Mouse (Mus musculus) cerebellum, adult 18-20 months (tissue): ENCODE results near the gene Adam1b.
"Not testable (repeated sequence)": the region's sequence is repeated elsewhere in the genome, so short reads cannot be mapped to it uniquely, and the experiment has no call there.

Experiments
- DNase-seq, 2 experiments: peaks; one replicate each; pipeline ENCODE4 v3.0.0; 2021

Adam1b gene

GRCm38 (mm10) chr5:121503231-121503630 is at the start of gene Adam1b:
Adam1b (minus strand) TSS chr5:121503435.
- DNase-seq = no peak

- no peak for DNase-seq
Measured at GRCm38 (mm10) chr5:121549196-121549595, 46.0 kb upstream of the Adam1b start.

- DNase-seq = no peak
Measured at GRCm38 (mm10) chr5:121547084-121547483, 43.8 kb upstream of the Adam1b start.

- peak; percentile 16 to 38 for DNase-seq
Measured at GRCm38 (mm10) chr5:121546530-121546895, 43.3 kb upstream of the Adam1b start.

DNA sequence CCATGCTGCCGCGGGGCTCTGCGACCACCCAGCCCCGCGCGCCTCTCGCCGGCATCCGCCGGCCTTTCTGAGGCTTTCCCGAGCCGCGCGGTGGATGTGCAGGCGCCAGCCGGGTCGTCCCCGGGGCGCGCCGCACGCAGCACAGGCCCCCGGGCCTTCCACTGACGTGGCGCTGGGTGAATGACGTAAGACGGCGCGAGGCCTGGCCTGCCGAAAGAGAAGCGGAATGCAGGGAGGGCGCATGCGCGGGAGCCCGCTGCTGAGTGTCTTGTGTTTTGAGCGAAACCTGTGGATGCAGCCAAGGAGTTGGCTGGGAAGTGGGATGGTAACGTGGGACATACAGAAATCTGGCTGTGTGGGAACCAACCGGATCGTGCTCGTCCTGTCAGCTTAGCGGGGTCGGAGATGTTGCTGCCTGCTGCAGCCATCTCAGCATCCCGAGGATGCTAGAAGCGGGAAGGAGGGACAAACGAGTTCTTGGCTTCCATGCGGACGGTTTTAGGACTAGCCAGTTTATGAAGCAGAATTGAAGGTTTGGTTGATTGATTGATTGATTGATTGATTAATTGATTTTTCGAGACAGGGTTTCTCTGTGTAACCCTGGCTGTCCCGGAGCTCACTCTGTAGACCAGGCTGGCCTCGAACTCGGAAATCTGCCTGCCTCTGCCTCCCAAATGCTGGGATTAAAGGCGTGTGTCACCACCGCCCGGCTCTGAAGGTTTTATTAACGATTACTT is 42.7 kb upstream of the Adam1b start, which contains the start of gene Mapkapk5:
Gene Mapkapk5 (minus strand): TSS at position 113 of the 737 bp plus-strand sequence.
- DNase-seq = peak; percentile 94 to 100

GRCm38 (mm10) chr5:121544910-121545792 is 41.9 kb upstream of the Adam1b start, which contains the start of the genes Adam1a and Gm42878:
Adam1a (minus strand) TSS chr5:121545482.
Gm42878 (minus strand) TSS chr5:121545482.
- DNase-seq = peak; percentile 11 to 33

GRCm38 (mm10) chr5:121543370-121543769 is 40.1 kb upstream of the Adam1b start:
- DNase-seq = no peak

DNA sequence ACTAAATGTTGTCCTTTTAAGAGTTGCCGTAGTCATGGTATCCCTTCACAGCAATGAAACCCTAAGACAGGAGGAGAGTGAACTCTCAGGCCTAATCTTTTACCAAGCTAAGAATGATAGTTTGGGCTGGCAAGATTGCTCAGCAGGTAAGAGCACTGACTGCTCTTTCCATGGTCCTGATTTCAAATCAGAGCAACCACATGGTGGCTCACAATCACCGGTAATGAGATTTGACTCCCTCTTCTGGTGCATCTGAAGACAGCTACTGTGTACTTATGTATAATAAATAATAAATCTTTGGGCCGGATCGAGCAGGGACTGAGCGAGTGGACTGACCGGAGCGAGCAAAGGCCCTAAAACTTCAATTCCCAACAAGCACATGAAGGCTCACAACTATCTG is 38.0 kb upstream of the Adam1b start:
- DNase-seq = no peak

- DNase-seq = no peak
Measured at GRCm38 (mm10) chr5:121540066-121540465, 36.8 kb upstream of the Adam1b start.

- no peak for DNase-seq
Measured at GRCm38 (mm10) chr5:121537588-121537987, 34.4 kb upstream of the Adam1b start.

GRCm38 (mm10) chr5:121536921-121537555 is 33.8 kb upstream of the Adam1b start:
- no peak for DNase-seq

DNA sequence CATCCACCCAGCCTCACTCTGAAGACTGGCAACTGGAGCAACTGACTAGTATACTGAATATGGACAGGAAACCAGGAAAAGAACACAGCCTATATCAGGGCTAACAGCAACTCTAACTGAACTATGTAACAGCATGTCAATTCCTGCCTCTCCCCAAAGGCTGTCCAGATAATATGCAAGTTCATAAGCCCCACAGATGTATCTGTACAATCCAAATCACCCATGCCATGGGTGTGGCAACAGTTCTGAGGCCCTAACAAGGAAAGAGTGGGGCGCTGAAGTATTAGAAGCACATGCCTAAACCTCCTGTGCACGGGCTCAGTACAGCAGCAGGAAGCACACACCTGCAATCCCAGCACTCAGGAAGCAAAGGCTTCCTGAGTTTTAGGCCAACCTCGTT is 31.9 kb upstream of the Adam1b start:
- no peak for DNase-seq

DNA sequence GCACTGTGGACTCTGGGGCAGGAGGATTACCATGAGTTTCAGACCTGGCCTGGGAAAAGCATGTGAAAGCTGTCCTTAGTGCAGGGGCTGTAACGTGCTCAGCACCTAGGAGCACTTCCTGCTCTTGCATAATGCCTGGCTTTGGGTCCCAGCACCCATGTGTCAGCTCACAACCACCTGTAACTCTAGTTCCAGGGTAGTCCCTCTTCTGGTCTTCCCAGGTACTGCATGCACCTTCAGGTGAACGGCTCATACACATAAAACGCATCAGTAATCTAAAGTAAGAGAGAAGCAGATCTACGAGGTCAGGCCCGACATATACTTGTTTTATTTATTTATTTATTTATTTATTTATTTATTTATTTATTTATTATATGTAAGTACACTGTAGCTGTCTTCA is 31.3 kb upstream of the Adam1b start:
- DNase-seq = no peak

GRCm38 (mm10) chr5:121526961-121527360 is 23.7 kb upstream of the Adam1b start:
- no peak for DNase-seq

DNA sequence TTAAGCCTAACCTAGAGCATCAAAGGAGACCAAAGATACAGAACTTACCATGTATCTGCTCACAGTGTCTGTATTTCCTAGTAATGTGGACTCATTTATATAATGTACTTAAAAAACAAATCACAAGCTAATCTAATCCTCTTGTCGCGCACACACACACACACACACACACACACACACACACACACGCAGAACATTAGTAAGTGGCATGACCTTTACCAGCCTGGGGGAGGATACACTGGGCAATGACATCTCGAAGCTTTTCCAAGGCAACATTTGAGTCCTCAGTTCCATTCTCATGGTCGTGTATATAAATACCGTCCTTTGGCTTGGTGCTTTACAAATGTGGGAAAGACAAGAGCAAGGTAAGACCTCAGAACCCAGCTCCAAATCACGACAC is 23.3 kb upstream of the Adam1b start:
- no peak for DNase-seq

DNA sequence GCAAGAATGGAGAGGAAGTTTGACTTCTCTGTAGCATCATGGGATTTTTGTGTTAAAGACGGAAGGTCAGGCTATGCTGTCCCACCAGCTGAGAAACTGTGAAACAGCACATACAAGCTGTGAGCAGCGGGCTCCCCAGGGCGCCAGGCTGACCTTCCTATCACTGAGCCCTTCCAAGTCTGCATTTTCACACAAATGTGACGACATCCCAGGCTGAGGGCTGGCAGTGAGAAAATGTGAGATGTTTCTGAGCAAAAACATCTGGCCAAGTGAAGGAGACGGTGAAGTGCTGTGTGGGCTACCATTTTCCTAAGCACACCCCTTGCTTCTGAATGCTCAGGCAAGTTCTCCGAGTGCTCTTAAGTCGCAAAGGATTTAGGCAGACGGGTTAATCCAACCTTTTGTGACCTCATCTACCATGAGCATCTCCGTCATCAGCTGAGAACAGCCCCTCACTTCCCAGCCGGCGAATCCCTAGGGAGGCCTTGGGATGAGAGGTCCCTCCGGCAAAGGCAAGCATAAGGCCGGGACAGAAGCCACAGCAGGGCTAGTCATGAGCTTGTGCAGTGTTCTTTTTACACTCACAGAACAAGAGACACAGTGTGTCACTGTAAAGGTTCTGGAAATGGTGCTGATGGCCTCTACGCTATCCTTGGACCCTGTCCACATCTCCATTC is 22.7 kb upstream of the Adam1b start:
- no peak for DNase-seq

- not testable (repeated sequence) for DNase-seq
Measured at GRCm38 (mm10) chr5:121519758-121520157, 16.5 kb upstream of the Adam1b start.

- no peak for DNase-seq
Measured at GRCm38 (mm10) chr5:121518983-121519382, 15.7 kb upstream of the Adam1b start.

GRCm38 (mm10) chr5:121510009-121510408 is 6.8 kb upstream of the Adam1b start:
- no peak for DNase-seq

DNA sequence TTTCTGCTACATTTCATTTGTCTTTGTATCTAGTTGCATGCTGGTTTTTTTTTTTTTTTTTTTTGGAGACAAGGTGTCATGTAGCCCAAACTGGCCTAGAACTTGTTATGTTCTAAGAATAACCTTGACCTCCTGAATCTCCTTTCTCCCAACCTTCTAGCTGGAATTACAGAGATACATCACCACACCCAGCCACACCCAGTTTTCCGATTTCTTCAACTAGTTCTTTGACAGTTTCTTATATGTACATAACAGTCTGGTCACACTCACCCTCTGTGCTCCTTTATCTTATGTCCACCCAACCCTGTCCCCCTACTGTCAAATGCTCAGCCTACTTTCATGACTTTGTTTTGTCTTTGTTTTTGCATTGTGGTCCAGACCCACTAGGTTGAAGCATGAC is 3.6 kb upstream of the Adam1b start:
- no peak for DNase-seq

DNA sequence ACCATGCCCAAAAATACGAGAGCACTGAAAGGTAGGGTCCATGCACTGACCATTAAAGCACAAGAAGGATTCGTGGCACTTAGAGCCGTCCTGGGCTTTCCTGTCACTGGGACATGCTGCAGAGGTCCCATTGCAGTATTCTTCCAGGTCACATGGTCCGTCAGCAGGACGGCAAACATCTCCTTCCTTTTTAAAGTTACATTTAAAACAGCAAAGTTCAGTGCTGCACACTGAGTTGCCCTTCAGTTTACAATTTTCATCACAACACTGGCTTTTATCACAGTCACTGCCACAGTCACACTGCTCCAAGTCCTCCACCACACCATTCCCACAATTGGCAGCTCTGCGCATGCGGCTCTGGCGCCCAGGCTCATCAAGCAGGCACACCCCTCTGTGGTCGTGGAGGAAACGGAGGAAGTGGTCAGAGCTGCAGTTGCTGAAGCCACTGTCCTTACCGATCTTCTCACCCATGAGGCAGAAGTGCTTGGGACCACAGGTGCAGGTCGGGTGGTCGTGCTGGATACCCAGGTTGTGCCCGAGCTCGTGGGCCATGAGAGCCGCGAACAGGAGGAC is 1.7 kb downstream of the Adam1b start:
- not testable (repeated sequence) for DNase-seq

DNA sequence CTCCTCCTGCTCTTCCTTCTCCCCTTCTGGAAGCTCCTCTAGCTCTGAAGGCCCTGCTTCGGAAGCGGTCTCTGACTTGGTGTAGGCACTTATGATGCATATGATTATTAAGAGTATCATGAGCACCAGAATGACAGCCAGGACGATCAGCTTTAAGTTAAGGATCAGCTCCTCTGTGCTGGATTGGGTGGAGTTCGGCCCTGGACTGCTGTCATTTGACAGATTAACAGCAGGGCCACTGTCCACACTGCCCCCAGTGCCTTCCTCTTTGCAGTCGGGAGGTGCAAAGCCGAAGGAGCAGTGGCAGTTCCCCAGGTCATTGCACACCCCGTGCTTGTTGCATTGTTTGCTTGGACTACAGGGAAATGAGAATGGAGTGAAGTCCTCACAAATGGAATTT is 2.5 kb downstream of the Adam1b start:
- no peak for DNase-seq
